Mouse (Mus musculus): ENCODE data around the gene Hist1h4a. TPM values are rescaled to one million over a fixed set of nuclear protein-coding genes. Genes with fewer than 3 reads are reported as not detected.
A peak's percentile ranks its signal among the peaks of the same experiment; 100 is the strongest.
"Not testable (repeated sequence)": the region's sequence is repeated elsewhere in the genome, so short reads cannot be mapped to it uniquely, and the experiment has no call there.

Hist1h4a gene
- polyA plus RNA-seq, 1 experiment from 2014 or later: not detected

DNA sequence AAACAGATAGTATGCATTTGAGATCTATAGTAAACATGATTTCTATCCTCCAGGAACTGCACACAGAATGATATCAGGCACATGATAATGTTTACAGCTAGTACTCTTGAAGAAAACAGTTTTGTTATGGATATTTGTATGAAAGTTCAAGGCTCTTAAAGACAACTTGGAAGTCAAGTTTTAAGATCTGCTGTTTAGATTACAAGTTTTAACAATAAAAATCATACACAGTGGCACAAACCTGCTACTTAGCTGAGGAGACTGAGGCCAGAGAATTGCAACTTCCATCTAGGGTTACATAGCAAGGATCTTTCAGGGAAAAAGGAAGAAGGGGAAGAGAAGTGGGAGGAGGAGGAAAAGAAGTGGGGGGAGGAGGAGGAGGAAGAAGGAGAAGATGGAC, 6.0 kb downstream of the Hist1h4a start:
- Histone ChIP-seq H3K4me3 (no peak overlapping the region), H3K27me3 (replicated peaks) (no peaks in the 10 kb centered on the region), H3K9ac (no peak overlapping the region), H3K4me1 (peaks cover 19% of the 10 kb centered on the region), H3K4me2 (no peak overlapping the region), H3K9me3 (no peaks in the 10 kb centered on the region), H3K27ac (no peak overlapping the region), H3K36me3 (replicated peaks) (no peaks in the 10 kb centered on the region)
- ATAC-seq (replicated peaks): no peak

GRCm38 (mm10) chr13:23753314-23754078, 7.5 kb downstream of the Hist1h4a start:
- WGBS: 51% methylated on average over 4 of the region's 4 CpGs
- ATAC-seq (replicated peaks): no peak
- H3K9ac ChIP-seq: no peak overlapping the region
- no peak overlapping the region for H3K4me2 ChIP-seq
- peaks cover 16% of the 10 kb centered on the region for H3K4me1 ChIP-seq
- no peaks in the 10 kb centered on the region for H3K36me3 ChIP-seq (replicated peaks)
- H3K9me3 ChIP-seq: no peaks in the 10 kb centered on the region
- no peak overlapping the region for H3K27ac ChIP-seq
- H3K4me3 ChIP-seq: no peak overlapping the region
- H3K27me3 ChIP-seq (replicated peaks): no peaks in the 10 kb centered on the region

- no peaks in the 10 kb centered on the region for H3K9me3 ChIP-seq
- no peak for ATAC-seq (replicated peaks)
- 3% methylated on average over 6 of the region's 6 CpGs for WGBS
- no peak overlapping the region for H3K27ac ChIP-seq
- peaks cover 20% of the 10 kb centered on the region for H3K4me1 ChIP-seq
- H3K27me3 ChIP-seq (replicated peaks): no peaks in the 10 kb centered on the region
- no peaks in the 10 kb centered on the region for H3K36me3 ChIP-seq (replicated peaks)
- no peak overlapping the region for H3K9ac ChIP-seq
- H3K4me2 ChIP-seq: peak overlapping the region; percentile 83
- H3K4me3 ChIP-seq: peak overlapping the region; percentile 5; the same call in 1 of the 2 replicates
These were observed 8.3 kb downstream of the Hist1h4a start for GRCm38 (mm10) chr13:23752742-23753172.

DNA sequence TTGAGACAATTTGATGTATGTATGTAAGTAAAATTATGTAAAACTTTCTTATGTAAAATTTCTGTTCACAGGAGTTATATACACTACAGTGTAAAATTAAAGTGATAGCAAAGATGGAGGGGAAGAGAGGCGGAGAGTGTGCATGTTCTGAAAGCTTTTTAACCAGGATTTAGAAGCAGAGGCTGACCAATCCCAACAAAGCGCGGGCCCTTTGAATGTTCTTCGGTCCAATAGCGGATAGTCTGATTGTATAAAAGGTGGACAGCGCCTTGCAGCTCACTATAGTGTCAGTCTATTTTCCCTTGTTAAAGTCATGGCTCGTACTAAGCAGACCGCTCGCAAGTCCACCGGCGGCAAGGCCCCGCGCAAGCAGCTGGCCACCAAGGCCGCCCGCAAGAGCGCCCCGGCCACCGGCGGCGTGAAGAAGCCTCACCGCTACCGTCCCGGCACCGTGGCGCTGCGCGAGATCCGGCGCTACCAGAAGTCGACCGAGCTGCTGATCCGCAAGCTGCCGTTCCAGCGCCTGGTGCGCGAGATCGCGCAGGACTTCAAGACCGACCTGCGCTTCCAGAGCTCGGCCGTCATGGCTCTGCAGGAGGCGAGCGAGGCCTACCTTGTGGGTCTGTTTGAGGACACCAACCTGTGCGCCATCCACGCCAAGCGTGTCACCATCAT, 8.8 kb downstream of the Hist1h4a start, which contains the start of gene Hist1h3b:
Gene Hist1h3b, plus strand, starts transcription at position 201 of the 675 bp plus-strand sequence.
- Histone ChIP-seq H3K27ac (peak within 1 kb of the TSS; percentile 91), H3K4me2 (peak within 1 kb of the TSS; percentile 83), H3K9ac (peak within 1 kb of the TSS; percentile 38; the same call in 1 of the 2 replicates), H3K4me1 (peaks cover 21% of the 10 kb centered on the region), H3K4me3 (peak within 1 kb of the TSS; percentile 46)
- not testable (repeated sequence) for H3K27me3 ChIP-seq (replicated peaks); H3K9me3 ChIP-seq; H3K36me3 ChIP-seq (replicated peaks)
- WGBS: 0% methylated on average over 25 of the region's 47 CpGs
- ATAC-seq (replicated peaks): peak; percentile 76

- 0 out of 2 replicates have a peak, but pooled peaks have one; percentile 24 for ATAC-seq (replicated peaks)
- peak overlapping the region; percentile 91 for H3K27ac ChIP-seq
- H3K27me3 ChIP-seq (replicated peaks): no peaks in the 10 kb centered on the region
- no peaks in the 10 kb centered on the region for H3K9me3 ChIP-seq
- peak overlapping the region; percentile 83 for H3K4me2 ChIP-seq
- H3K4me3 ChIP-seq: peak overlapping the region; percentile 46
- WGBS: under 1% methylated on average over 11 of the region's 11 CpGs
- no peak overlapping the region for H3K9ac ChIP-seq
- no peaks in the 10 kb centered on the region for H3K36me3 ChIP-seq (replicated peaks)
- H3K4me1 ChIP-seq: peaks cover 23% of the 10 kb centered on the region
These were observed 9.5 kb downstream of the Hist1h4a start for GRCm38 (mm10) chr13:23751478-23751956.

DNA sequence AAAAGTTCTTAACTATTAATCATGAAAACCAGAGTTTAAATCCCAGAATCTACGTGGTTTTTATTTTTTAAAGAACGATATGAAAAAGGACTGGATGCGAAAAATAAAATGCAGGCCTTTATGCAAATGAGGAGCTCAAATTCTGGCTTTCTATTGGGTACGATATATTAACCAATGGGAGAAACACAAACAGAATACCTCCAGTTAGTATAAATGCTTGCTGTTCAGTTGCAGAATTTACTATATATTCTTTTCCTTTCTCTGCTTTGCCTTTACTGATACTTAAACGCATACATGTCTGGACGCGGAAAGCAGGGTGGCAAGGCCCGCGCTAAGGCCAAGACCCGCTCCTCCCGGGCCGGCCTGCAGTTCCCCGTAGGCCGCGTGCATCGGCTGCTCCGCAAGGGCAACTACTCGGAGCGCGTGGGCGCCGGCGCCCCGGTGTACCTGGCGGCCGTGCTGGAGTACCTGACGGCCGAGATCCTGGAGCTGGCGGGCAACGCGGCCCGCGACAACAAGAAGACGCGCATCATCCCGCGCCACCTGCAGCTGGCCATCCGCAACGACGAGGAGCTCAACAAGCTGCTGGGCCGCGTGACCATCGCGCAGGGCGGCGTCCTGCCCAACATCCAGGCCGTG, 10.1 kb downstream of the Hist1h4a start, which contains the start of gene Hist1h2ab:
Gene Hist1h2ab, plus strand, starts transcription at position 288 of the 639 bp plus-strand sequence.
- not testable (repeated sequence) for H3K36me3 ChIP-seq (replicated peaks); H3K9me3 ChIP-seq; H3K27me3 ChIP-seq (replicated peaks)
- peak within 1 kb of the TSS; percentile 83 for H3K4me2 ChIP-seq
- H3K9ac ChIP-seq: peak within 1 kb of the TSS; percentile 38; the same call in 1 of the 2 replicates
- peak within 1 kb of the TSS; percentile 46 for H3K4me3 ChIP-seq
- ATAC-seq (replicated peaks): peak; percentile 55
- peak within 1 kb of the TSS; percentile 91 for H3K27ac ChIP-seq
- WGBS: under 1% methylated on average over 35 of the region's 47 CpGs
- peaks cover 21% of the 10 kb centered on the region for H3K4me1 ChIP-seq

- Histone ChIP-seq H3K4me2 (no peak overlapping the region), H3K4me1 (peaks cover 28% of the 10 kb centered on the region), H3K4me3 (no peak overlapping the region), H3K9ac (no peak overlapping the region), H3K36me3 (replicated peaks) (no peaks in the 10 kb centered on the region), H3K9me3 (no peaks in the 10 kb centered on the region), H3K27ac (no peak overlapping the region), H3K27me3 (replicated peaks) (no peaks in the 10 kb centered on the region)
- ATAC-seq (replicated peaks): no peak
- WGBS: 94% methylated on average over 5 of the region's 5 CpGs
These were observed 11.4 kb downstream of the Hist1h4a start for GRCm38 (mm10) chr13:23749563-23750121.

- WGBS: 6% methylated on average over 4 of the region's 4 CpGs
- Histone ChIP-seq H3K4me1 (peaks cover 28% of the 10 kb centered on the region), H3K27ac (peak overlapping the region; percentile 53), H3K9ac (no peak overlapping the region), H3K4me3 (no peak overlapping the region), H3K27me3 (replicated peaks) (no peaks in the 10 kb centered on the region), H3K9me3 (no peaks in the 10 kb centered on the region), H3K36me3 (replicated peaks) (no peaks in the 10 kb centered on the region), H3K4me2 (no peak overlapping the region; the same call in 1 of the 2 replicates)
- no peak for ATAC-seq (replicated peaks)
These were observed 13.1 kb downstream of the Hist1h4a start for GRCm38 (mm10) chr13:23747892-23748288.

GRCm38 (mm10) chr13:23747081-23747891, 13.7 kb downstream of the Hist1h4a start:
- Histone ChIP-seq H3K9ac (0 out of 2 replicates have a peak overlapping the region, but pooled peaks have one; percentile 20), H3K4me2 (peak overlapping the region; percentile 86), H3K9me3 (no peaks in the 10 kb centered on the region), H3K27ac (peak overlapping the region; percentile 96), H3K4me1 (peaks cover 24% of the 10 kb centered on the region), H3K4me3 (peak overlapping the region; percentile 46), H3K27me3 (replicated peaks) (no peaks in the 10 kb centered on the region), H3K36me3 (replicated peaks) (no peaks in the 10 kb centered on the region)
- no peak; the same call in 1 of the 2 replicates for ATAC-seq (replicated peaks)
- WGBS: 2% methylated on average over 13 of the region's 13 CpGs

DNA sequence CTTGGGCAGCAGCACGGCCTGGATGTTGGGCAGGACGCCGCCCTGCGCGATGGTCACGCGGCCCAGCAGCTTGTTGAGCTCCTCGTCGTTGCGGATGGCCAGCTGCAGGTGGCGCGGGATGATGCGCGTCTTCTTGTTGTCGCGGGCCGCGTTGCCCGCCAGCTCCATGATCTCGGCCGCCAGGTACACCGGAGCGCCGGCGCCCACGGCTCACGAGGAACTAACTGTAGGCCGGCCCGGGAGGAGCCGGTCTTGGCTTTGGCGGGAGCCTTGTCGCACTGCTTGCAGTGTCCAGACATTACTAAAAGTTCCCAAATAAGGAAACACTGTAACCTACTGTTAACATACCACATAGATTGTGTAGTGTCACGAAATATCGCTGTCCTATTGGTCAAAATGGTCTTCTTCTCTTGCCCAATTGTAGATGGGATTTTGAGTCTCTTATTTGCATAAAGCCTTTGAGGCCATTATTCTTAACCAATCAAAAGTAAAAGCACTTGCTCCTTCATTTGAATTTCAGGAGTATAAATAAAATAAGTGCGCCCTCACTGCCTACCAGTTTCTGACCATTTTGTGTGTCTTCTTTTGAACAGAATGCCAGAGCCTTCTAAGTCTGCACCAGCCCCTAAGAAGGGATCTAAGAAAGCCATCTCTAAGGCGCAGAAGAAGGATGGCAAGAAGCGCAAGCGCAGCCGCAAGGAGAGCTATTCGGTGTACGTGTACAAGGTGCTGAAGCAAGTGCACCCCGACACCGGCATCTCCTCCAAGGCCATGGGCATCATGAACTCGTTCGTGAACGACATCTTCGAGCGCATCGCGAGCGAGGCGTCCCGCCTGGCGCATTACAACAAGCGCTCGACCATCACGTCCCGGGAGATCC, 14.6 kb downstream of the Hist1h4a start, which contains the start of gene Hist1h2bb:
Gene Hist1h2bb, plus strand, starts transcription at position 534 of the 880 bp plus-strand sequence.
- Histone ChIP-seq H3K27ac (peak within 1 kb of the TSS; percentile 96), H3K4me2 (peak within 1 kb of the TSS; percentile 86), H3K4me3 (peak within 1 kb of the TSS; percentile 46), H3K4me1 (peaks cover 21% of the 10 kb centered on the region), H3K9ac (peak within 1 kb of the TSS; percentile 37)
- 1% methylated on average over 46 of the region's 58 CpGs for WGBS
- peak; percentile 92 for ATAC-seq (replicated peaks)
- not testable (repeated sequence) for H3K36me3 ChIP-seq (replicated peaks); H3K9me3 ChIP-seq; H3K27me3 ChIP-seq (replicated peaks)
